Mouse (Mus musculus) right cerebral cortex, postnatal 36 days (tissue): ENCODE measurements at regions not wholly inside any gene's neighbourhood (a gene's known extent, or its start where the extent isn't known, plus 50 kb on each side); places are given as distances from the start of the nearest gene placed in this dataset.

Experiments
- DNase-seq, 2 experiments: peaks; one replicate each; pipeline ENCODE4 v3.0.0; 2022; ENCODE audit warnings: low spot score in 2 of 2, mixed read lengths in 1 of 2

DNA sequence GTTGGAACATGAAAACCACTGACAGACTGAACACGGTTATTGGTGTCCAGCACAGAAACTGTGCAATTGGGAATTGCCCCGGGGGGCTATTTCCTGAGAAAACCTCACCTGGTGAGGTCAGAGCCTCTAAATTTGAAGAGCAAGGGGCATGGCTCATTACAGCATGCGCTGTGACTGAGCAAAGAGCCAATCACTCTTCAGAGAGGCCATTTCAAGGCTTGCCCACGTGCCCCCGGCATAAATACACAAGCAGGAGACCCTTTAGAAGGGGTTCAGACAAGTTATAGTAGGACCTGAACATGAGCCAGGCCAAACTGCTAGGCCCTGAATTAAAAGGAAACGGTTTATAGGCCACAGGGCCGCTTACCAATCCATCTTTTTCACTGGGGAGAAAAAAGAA is 512.9 kb upstream of the Zeb2 start:
- no peak for DNase-seq

DNA sequence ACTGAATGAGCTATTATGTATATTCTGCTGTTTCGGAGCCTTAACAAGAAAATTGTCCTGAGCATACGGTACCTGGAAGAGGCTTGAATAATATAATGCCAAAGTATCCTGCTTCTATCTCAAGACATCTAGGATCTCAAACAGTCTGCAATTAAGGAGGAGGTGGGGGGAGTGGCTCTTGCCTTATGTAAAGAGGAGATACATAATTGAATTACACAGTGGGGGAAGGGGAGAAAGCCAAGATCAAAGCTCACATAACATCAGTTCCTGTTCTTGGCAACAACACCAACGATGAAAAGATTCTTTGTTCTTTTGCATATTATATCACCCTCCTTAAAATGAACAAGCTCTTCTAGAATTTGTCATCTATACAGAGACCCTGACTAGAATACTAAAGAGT is 512.4 kb upstream of the Zeb2 start:
- DNase-seq, result no peak

GRCm38 (mm10) chr2:45623056-45623455 is 505.9 kb upstream of the Zeb2 start:
- DNase-seq, result peak; percentile 12 to 43

- DNase-seq, result no peak
These were observed 491.7 kb upstream of the Zeb2 start for GRCm38 (mm10) chr2:45608926-45609325.

GRCm38 (mm10) chr2:45607393-45607792 is 490.2 kb upstream of the Zeb2 start:
- DNase-seq, result no peak

GRCm38 (mm10) chr2:45601332-45601900 is 484.2 kb upstream of the Zeb2 start:
- no peak for DNase-seq

DNA sequence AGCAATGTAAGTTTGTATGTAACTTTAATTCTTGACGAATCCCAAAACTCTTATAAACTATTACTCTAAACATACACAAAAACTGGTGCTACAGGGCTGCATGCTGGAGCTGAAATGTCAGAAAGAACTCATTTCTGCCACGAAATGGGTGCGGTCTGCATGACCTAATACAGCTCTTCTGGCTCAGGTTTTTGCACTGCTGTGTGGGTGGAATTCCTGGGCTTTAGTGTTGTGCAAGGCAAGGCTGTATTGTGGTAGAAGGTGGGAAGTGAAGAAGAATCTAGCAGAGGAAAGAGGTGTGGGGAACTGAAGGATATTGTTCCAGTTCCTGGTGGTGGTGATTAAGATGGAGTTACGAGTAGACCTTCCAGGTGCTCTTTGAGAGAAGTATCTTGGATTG is 476.6 kb upstream of the Zeb2 start:
- no peak for DNase-seq

DNA sequence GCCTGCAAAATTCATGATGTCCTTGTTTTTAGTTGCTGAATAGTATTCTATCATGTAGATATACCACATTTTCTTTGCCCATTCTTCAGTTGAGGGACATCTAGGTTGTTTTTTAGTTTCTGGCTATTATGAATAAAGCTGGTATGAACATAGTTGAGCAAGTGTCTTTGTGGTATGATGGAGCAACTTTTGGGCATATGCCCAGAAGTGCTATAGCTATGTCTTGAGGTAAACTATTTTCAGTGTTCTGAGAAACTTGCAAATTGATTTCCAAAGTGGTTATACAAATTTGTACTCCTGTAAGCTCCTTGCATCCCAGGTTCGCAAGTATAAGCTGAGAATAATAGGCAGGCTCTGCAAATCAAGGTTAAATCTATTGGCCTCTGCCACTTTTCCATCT is 473.8 kb upstream of the Zeb2 start:
- DNase-seq, result no peak

DNA sequence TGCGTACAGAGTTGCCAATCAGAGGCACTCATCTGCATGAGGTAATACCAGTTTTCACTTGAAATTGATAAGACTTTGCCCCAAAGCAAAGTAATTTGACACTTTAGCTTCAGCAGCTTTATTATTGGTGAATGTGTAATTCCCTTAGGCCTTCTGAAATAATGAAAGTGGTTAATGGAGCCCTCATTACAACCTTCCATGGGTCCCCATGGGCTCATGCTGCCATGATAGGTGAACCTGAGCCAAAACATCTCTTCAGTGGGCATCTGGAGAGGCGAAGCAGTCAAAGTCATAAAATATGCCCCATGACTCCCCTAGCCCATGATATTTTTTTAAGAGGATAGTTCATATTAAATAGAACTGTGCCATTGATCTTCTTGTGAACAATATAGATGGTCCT is 471.1 kb upstream of the Zeb2 start:
- DNase-seq, result no peak

- no peak for DNase-seq
These were observed 469.5 kb upstream of the Zeb2 start for GRCm38 (mm10) chr2:45586588-45587200.

DNA sequence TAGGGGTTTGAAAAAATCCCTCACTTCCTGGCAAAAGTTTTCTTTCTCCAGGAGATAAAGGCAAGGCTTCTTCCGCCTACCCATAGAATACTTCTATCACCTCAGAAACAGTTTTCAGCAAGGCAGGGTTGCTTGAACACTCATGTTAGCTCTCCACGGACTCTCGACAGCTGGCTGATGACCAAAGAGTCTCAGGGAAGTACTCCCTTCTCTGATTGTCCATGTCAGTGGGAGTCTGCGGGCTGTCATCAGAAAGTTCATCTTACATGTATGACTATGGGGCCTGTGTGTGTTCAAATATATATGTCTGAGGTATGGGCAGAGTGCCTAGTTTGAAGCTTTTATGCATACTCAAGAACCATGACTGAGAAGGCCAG is 464.3 kb upstream of the Zeb2 start:
- DNase-seq, result no peak

DNA sequence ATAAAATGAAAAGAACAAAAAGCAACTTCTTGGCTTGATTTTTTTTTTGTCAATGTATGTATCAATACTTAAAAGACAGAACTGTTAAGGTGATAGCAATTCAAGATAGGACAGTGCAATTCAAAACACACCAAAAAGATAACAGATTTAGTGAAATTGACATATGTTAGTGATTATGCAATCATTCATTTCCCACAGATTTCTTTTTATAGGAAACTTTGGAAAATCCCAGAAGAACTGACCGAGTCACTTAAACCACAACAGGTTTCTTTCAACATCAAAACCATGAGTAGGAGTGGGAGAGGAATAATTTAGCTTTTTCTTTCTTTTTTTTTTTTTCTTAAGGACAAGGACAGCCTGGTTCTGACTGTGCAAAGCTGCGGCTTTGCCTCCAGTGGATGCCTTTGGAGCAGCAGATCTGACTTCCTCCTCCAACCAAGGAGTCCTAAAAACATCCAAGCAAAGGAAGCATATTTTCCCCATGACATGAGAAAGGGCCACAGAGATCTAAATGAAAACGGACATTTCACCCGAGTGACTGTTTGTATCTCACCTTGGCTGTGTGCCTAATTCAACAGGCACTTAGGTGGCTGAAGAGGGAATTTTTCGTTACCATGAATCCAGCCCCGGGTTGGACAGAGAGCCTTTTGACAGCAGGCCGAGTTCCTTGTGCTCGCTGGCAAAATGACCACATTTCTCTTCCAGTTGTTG is 463.8 kb upstream of the Zeb2 start:
- DNase-seq, result no peak

- DNase-seq, result no peak
These were observed 455.7 kb upstream of the Zeb2 start for GRCm38 (mm10) chr2:45572906-45573305.

- DNase-seq, result no peak
These were observed 437.5 kb upstream of the Zeb2 start for GRCm38 (mm10) chr2:45554707-45555106.

DNA sequence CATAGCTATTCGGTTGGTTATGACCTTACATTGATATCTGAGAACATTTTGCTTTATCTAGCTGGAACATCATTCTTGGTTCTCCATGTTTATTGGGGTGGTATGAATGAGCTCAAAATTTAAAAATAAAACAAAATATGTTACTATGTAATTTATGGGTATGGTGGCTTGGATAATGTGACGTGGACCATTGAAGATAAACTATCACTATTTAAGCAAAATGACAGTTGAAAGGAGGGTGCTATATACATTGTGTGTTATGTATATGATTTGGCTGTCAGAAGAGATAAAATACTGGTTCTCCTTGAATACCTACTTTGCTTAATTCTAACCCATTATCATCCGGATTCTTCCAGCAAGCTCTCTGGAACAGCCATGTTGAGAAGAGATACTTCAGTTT is 424.2 kb upstream of the Zeb2 start:
- no peak for DNase-seq

DNA sequence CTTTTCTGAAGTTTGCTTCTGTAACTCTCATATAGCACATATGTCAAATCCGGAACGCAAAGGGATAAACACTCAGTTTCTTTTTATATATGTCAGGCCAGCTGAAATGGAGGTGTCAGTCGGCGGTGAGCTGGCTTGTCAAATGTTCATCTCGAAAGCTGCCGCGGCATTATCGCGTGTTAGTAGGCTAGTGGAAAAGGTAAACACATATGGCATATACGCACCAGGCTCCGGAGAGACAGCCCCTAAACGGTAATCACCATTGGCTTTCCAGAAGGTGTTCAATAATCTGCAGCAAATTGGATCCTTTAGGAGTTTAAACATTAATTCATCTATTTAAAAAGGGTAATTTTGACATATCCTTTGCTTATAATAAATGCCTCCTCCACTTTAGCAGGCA is 421.8 kb upstream of the Zeb2 start:
- DNase-seq, result peak; percentile 16 to 30

- DNase-seq, result no peak
These were observed 420.5 kb upstream of the Zeb2 start for GRCm38 (mm10) chr2:45537722-45538121.

GRCm38 (mm10) chr2:45534806-45535205 is 417.6 kb upstream of the Zeb2 start:
- no peak for DNase-seq

DNA sequence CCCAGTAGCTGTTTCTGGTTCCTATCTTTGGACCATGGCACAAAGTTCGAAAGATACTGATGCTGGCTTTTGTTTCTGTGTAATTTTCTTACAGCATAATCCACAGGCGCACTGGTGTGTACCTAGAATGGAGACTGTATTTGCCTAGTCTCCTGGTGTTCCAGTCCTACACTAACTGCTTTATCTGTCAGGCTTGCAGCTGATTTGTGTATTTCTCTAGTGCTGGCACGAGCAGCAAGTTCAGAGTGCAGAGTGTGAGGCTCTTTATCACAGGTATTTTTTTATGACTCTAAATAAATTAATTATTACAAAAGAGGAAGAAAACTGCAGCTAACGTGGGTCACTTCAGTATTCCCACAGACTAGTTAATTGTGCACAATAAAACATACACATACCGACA is 405.1 kb upstream of the Zeb2 start:
- DNase-seq, result no peak

- no peak for DNase-seq
These were observed 402.5 kb upstream of the Zeb2 start for GRCm38 (mm10) chr2:45519550-45520152.

GRCm38 (mm10) chr2:45514290-45515180 is 397.3 kb upstream of the Zeb2 start:
- no peak for DNase-seq

GRCm38 (mm10) chr2:45512852-45513251 is 395.7 kb upstream of the Zeb2 start:
- DNase-seq, result no peak
